Mouse (Mus musculus): ENCODE measurements around the gene Cyp2w1.

DNA sequence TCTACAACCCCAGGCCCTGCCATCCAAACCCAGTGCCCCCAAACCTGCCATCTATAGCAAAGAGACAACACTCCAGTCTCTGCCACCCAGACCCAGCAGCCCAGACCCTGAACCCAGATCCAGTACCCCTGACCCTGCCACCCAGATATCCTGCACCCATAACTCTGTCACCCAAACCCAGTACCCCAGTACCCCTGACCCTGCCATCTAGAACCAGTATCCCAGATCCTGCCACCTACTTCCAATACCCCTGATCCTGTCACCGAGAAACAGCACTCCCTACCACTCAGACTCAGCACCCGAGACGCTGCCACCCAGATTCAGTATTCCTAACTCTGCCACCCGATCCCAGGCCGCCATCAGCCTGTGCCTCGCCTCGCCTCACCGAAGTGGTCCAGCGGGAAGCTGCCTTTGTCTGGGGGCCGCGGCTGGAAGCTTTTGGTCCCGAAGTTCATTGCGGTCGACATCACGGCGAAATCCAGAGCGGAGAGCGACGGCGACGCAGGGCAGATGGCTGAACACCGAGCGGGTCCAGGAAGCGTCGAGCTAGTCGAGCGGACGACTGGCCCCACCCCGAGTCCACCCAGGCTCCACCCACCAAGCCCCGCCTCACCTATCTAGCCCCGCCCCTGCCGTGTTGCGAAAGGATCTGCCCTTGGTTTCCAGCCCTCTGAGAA lies 7.6 kb upstream of the Cyp2w1 start:
- no peak for TF ChIP-seq TAL1 (IDR thresholded peaks at IDR 0.05; ENCODE audit: low read length)
- TF ChIP-seq GATA1 (IDR thresholded peaks at IDR 0.05; ENCODE audit: low read length) = no peak

Data from erythroblast, embryonic 14.5 days (primary cell).